Mouse (Mus musculus) embryo, embryonic 10.5 days (tissue): ENCODE results near the gene Utrn.

ENCODE experiments used
- DNase-seq: peaks from one replicate; pipeline ENCODE4 v3.0.0-alpha.2; 2015; ENCODE audit warnings: low spot score

Utrn gene

GRCm38 (mm10) chr10:12424944-12425343, 444.2 kb downstream of the Utrn start:
- no peak for DNase-seq

GRCm38 (mm10) chr10:12423994-12424725, 445.0 kb downstream of the Utrn start:
- no peak for DNase-seq

DNA sequence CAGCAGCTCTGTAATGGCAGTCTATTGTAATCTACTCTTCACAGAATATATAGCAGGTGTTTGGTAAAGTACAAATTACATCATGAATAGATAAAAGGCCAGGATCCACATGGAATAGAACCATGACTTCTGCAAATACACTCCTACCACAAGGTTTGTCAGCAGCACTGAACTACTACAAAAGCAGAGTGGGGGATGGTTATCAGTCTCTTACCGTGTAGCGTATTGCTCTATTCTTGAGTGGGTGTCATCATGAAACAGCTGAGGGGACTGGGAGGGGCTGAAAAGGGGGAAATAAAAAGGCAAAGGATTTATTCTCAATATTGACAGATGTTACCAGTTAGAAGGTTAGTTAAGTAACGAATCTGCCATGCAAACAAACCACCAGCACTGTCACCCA, 454.2 kb downstream of the Utrn start:
- no peak for DNase-seq

GRCm38 (mm10) chr10:12406338-12407110, 462.6 kb downstream of the Utrn start:
- no peak for DNase-seq

GRCm38 (mm10) chr10:12399450-12399849, 469.7 kb downstream of the Utrn start:
- peak; percentile 19 for DNase-seq

DNA sequence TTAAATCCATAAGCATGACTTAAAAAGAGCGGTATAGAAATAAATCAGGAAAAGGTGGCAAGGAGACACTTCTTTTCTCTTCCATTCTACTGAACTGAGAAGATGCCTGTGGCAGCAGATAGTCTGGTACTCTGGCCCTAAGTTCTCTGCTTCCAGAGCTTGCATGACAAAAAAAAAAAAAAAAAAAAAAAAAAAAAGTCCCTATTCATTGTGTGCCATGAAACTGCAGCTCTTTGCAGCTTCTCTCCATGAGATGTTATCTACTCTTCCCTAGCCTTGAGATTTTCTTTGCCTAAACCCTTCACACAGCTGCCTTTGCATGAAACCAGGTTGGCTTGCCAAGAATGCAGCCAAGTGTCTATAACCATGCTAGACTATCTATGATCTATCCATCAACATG, 489.0 kb downstream of the Utrn start:
- no peak for DNase-seq

DNA sequence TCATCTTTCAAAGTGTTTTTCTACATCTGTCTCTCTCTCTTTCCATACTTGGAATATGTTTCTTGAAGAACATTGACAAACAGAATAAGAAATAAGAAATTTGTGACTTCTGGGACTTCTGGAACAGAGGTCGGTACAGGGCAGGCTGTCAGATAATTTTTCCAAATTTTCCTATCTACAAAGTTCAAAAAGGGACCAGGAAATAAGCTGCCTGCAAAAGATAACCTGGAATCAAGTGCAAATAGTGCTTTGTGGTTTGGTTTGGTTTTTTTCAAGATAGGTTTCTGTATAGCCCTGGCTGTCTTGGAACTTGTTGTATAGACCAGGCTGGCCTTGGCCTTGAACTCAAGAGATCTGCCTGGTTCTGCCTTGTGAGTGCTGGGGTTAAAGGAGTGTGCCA, 490.0 kb downstream of the Utrn start:
- DNase-seq: no peak

DNA sequence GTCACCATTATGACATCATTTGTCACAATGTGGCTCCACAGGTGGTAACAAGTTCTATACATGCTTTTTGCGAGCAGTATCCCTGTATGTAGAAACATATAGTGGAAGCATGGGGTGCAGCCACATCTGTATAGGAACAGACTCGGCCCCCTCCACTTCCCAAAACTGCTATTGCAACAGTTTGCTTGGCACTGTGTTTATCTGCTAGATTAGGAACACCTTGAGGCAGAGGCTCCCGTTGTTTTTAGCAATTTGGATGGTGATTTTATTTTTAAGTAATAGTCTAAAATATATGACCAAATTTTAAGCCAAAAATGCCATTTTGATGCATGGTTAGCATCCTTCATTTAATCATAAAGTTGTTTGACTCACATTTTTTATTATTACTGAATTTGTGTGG, 491.4 kb downstream of the Utrn start:
- DNase-seq: no peak

DNA sequence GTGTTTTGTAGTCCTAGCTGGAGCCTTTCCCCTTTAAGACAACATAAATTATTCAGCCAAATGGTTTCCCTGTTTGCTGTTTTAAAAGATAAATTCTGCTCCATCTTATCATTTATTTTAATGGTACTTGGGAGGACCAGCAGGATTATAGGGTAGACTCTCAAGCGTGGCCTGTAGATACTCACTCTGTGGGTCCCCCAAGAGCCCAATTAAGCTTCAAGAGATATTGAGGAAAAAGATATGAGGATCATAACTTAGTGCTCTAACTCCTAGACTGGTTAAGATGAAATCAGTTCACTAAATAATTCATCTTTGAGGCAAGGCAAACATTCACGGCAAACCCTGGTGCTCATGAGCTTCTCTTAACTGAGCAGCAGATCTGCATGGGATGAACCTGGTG, 493.1 kb downstream of the Utrn start:
- no peak for DNase-seq

- no peak for DNase-seq
These were observed 494.4 kb downstream of the Utrn start for GRCm38 (mm10) chr10:12374741-12375140.

- DNase-seq: no peak
These were observed 514.6 kb downstream of the Utrn start for GRCm38 (mm10) chr10:12354556-12354955.

- no peak for DNase-seq
These were observed 515.1 kb downstream of the Utrn start for GRCm38 (mm10) chr10:12354106-12354505.

GRCm38 (mm10) chr10:12339704-12340558, 529.2 kb downstream of the Utrn start:
- DNase-seq: no peak

- DNase-seq: no peak
These were observed 530.0 kb downstream of the Utrn start for GRCm38 (mm10) chr10:12339005-12339703.
